Mouse (Mus musculus): Measurements from ENCODE around the gene Fam126b. TPM values are rescaled to one million over a fixed set of nuclear protein-coding genes. Genes with fewer than 3 reads are reported as not detected.
A peak's percentile ranks its signal among the peaks of the same experiment; 100 is the strongest.
"Not testable (repeated sequence)": the region's sequence is repeated elsewhere in the genome, so short reads cannot be mapped to it uniquely, and the experiment has no call there.

The Fam126b gene
- 5.7 and 7.0 TPM in 2 replicates for polyA plus RNA-seq (2016; fragmentation: Nextera tagmentation; extraction: Ambion mirVana)

DNA sequence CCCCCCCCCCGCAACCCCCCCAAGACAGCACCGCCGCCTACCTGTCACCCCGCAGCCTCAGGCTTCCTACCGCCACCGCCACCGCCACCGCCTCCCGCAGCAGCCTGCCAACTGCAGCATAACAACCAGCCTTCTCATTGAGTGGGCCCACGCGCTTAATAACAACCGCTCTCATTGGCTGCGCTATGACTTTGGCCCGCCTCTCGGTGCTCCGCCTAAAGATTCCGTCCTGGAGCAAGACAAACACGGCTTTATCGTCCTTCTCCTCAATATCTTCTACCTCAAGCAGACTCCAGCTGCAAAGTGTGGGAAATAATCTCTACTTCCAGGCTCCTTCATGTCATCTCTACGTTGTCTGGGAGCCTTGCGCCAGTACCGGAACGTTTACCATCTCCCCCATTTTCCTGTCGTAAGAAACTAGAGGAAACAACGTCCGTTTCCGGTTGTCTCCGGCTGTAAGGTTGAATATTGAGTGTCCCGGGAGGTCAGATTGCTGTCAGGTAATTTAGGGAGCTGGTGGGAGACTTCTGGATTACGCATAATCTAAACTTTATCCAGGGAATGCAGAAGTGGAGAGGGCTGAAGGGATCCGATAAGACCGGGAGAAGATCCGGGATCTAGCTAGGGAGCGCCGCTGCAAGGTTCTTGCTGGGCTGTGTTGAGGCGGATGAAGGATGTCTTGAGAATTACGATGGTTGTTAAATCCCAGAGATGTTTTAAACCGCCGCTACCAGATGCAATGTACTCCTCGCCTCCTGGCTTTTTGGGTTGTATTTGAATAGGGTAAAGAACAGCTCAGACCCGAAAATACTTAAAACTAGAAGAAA, at the start of gene Fam126b, which contains the start of gene Ndufb3:
Gene Fam126b, minus strand, starts transcription at position 153 of the 827 bp plus-strand sequence.
Gene Ndufb3, plus strand, starts transcription at position 214 of the 827 bp plus-strand sequence.
- Histone ChIP-seq H3K9me3 (no peaks in the 10 kb centered on the region), H3K27ac (peak within 1 kb of the TSS; percentile 96), H3K4me3 (peak within 1 kb of the TSS; percentile 96), H3K36me3 (peaks cover 11% of the 10 kb centered on the region), H3K4me1 (replicated peaks) (peaks cover 17% of the 10 kb centered on the region), H3K27me3 (ENCODE audit: insufficient read depth, poor library complexity, severe bottlenecking) (no peaks in the 10 kb centered on the region)
- WGBS, result under 1% methylated on average over 40 of the region's 41 CpGs
- DNase-seq (ENCODE audit: low spot score), result peak; percentile 90

DNA sequence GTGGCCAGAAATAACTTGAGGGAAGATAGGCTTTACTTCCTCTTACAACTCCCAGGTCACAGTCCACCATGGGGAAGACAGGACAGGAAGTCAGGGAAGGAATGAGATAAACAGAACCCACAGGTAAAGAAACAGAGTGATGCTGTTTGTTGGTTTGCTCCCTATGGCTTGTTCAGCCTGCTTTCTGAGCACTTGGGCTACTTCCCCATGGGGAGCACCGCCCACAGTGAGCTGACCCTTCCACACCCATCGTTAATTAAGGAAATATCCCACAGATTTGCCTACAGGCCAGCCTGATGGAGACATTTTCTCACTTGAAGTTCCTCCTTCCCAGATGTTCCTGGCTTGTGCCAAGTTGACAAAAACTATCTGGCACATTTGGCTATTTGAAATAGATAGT, 42.7 kb upstream of the Fam126b start:
- not testable (repeated sequence) for H3K9me3 ChIP-seq; H3K27ac ChIP-seq; H3K4me1 ChIP-seq (replicated peaks); H3K4me3 ChIP-seq; DNase-seq (ENCODE audit: low spot score); H3K36me3 ChIP-seq; H3K27me3 ChIP-seq (ENCODE audit: insufficient read depth, poor library complexity, severe bottlenecking)
- WGBS, result 95% methylated on average over 2 of the region's 2 CpGs

DNA sequence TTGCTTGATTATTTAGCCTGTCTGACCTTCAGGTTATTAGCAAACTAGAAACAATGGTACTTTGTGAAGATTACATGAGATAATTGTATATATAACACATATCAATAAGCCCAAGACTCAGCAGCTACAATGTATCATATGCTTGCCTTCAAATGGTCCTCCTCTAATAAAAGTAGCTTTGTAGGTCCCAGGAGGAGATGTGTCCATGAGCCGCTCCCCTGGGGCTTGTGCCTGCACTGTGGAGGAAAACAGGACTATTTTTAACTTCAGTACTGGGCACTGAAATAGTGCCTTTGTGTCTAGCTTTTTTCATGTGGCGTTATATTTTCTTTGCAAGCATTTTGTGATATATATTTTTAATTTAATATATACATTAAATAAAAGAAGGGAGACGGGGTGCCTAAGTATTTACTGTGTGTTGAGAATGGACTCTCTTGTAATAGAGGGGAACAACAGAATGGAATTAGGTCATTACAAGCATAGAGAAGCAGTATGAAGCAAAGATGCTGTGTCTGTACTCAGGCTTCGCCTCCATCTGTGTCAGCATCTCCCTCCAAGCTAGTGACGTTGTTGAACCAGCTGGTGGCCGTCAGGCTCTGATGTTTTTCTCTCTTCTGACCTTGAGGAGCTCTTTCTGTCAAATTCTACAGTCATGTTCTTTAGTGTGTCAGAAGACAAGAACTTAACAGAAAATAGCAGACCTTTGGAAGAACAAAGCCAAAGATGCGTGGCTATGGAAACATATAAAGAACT, 36.0 kb upstream of the Fam126b start:
- H3K27me3 ChIP-seq (ENCODE audit: insufficient read depth, poor library complexity, severe bottlenecking), result no peaks in the 10 kb centered on the region
- H3K36me3 ChIP-seq, result no peaks in the 10 kb centered on the region
- H3K4me1 ChIP-seq (replicated peaks), result no peaks in the 10 kb centered on the region
- no peak overlapping the region for H3K4me3 ChIP-seq
- WGBS, result 75% methylated on average over 7 of the region's 7 CpGs
- 0 out of 2 replicates have a peak, but pooled peaks cover 3% of the 10 kb centered on the region for H3K9me3 ChIP-seq
- DNase-seq (ENCODE audit: low spot score), result no peak
- H3K27ac ChIP-seq, result no peak overlapping the region

DNA sequence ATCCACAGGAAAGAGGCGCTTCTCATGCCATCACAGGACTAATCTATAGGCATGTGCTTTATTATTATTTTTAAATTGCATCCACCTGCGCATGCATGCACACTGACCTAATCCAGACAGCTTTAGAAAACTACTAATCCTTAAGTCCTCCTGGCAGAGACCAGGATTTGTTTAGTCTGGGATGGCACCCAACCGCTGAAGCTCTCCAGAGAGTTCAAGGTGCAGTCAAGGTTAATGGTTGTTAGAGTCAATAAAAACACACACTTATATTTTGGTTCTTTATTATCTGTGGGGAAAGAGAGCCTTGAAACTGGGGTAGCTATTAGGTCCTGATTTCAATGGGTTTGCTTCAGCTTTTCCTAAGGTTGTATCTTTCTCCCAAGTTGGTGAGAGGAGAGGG, 35.1 kb upstream of the Fam126b start:
- DNase-seq (ENCODE audit: low spot score), result no peak
- Histone ChIP-seq H3K9me3 (0 out of 2 replicates have a peak, but pooled peaks cover 3% of the 10 kb centered on the region), H3K27ac (no peak overlapping the region), H3K36me3 (no peaks in the 10 kb centered on the region), H3K4me1 (replicated peaks) (no peaks in the 10 kb centered on the region), H3K4me3 (no peak overlapping the region), H3K27me3 (ENCODE audit: insufficient read depth, poor library complexity, severe bottlenecking) (no peaks in the 10 kb centered on the region)
- 84% methylated on average over 3 of the region's 3 CpGs for WGBS

DNA sequence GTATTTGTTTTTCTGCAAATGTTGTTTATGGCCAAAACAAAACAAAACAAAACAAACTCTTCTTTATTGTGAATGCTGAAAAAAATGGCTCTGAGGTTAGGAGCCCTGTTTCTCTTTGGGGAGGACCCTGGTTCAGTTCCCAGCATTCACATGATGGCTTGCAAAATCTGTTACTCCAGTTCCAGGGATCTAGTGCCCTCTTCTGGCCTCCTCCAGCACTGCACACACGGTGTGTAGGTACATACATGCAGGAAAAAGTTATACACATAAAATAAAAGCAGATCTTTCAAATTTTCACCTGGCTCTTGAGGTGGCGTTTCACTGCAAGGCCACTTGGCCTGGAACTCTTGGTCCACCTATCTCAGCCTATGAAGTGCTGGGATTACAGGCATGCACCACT, 32.6 kb upstream of the Fam126b start:
- Histone ChIP-seq H3K27ac (no peak overlapping the region), H3K36me3 (no peaks in the 10 kb centered on the region), H3K27me3 (ENCODE audit: insufficient read depth, poor library complexity, severe bottlenecking) (no peaks in the 10 kb centered on the region), H3K9me3 (0 out of 2 replicates have a peak, but pooled peaks cover 3% of the 10 kb centered on the region), H3K4me3 (no peak overlapping the region), H3K4me1 (replicated peaks) (no peaks in the 10 kb centered on the region)
- no peak for DNase-seq (ENCODE audit: low spot score)
- 89% methylated on average over 2 of the region's 2 CpGs for WGBS

DNA sequence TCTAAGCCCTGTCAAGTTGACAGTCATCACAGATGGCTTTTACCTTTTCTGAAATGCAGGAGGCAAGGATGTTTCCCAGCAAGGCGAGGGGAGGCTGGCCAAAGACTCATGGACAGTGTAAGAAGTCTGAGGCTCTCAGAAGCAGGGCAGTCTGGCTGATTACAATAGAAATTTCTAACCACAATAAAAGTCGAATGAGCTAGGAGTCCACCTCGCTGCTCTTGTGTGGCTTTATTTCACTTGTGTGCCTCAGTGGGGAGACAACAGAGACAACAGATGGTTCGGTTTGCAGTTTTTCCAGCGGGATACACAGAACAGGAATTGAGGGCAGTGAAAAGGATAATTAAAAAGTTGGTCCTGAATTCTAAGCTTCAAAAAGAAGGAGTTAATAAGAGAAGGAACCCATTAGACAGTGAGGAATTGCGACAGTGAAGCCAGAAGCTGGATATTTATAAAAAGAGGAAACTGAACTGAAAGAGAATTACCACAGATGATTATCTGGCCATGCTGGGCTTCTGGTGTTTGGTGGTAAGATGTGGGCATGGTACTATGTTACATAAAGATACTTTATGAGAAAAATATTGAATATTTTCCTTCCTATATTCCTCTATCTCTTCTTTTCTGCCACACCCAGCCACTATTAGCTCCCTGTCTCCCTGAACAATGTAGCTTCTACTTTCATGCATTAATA, 32.0 kb upstream of the Fam126b start:
- 80% methylated on average over 6 of the region's 6 CpGs for WGBS
- no peak for DNase-seq (ENCODE audit: low spot score)

DNA sequence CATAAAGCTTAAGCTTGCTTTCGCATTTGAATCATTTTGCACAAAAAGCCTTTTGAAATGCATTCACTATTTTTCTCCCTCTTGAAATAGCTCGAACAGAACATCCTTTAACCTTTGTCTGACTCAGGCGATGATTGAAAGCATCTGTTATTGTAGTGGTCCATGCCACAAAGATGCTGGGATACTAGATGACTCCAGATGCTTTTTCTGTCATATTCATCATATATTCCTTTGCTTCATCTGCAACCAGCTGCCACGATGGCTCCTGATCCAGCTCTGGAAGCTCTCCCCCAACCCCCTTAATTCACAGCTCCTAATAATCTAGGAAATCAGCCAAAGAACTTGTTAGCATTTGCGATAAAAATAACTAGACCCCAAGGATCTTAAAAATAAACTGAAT, 31.0 kb upstream of the Fam126b start:
- Histone ChIP-seq H3K4me3 (no peak overlapping the region), H3K27me3 (ENCODE audit: insufficient read depth, poor library complexity, severe bottlenecking) (no peaks in the 10 kb centered on the region), H3K9me3 (0 out of 2 replicates have a peak, but pooled peaks cover 3% of the 10 kb centered on the region), H3K4me1 (replicated peaks) (no peaks in the 10 kb centered on the region), H3K36me3 (no peaks in the 10 kb centered on the region), H3K27ac (no peak overlapping the region)
- no peak for DNase-seq (ENCODE audit: low spot score)
- WGBS, result 67% methylated on average over 5 of the region's 5 CpGs

More for the DNA sequence above, 32.0 kb upstream of the Fam126b start:
- no peaks in the 10 kb centered on the region for H3K36me3 ChIP-seq
- H3K27me3 ChIP-seq (ENCODE audit: insufficient read depth, poor library complexity, severe bottlenecking), result no peaks in the 10 kb centered on the region
- no peak overlapping the region for H3K4me3 ChIP-seq
- H3K4me1 ChIP-seq (replicated peaks), result no peaks in the 10 kb centered on the region
- H3K9me3 ChIP-seq, result 0 out of 2 replicates have a peak, but pooled peaks cover 3% of the 10 kb centered on the region
- no peak overlapping the region for H3K27ac ChIP-seq

DNA sequence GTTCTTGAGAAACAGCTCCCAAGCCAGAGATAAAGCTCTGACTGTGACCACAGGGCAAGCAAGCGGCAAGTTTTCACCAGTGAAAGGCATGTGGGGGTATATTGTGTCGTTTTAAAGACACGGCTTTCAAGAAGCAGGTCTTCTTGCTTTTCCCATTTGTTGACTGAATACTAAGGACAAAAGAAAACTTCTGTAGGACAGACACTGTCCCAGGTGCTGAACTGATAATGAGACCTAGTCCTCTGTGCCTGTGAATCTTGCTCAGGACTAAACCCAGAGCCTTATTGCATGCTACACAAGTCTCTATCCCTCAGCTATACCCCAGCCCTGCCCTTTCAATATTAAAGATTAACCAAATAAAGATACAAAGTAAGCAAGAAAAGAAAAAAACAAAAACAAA, 30.1 kb upstream of the Fam126b start:
- Histone ChIP-seq H3K4me1 (replicated peaks) (no peaks in the 10 kb centered on the region), H3K4me3 (no peak overlapping the region), H3K27me3 (ENCODE audit: insufficient read depth, poor library complexity, severe bottlenecking) (no peaks in the 10 kb centered on the region), H3K9me3 (0 out of 2 replicates have a peak, but pooled peaks cover 3% of the 10 kb centered on the region), H3K36me3 (no peaks in the 10 kb centered on the region), H3K27ac (no peak overlapping the region)
- DNase-seq (ENCODE audit: low spot score), result no peak
- WGBS, result 69% methylated on average over 3 of the region's 3 CpGs

DNA sequence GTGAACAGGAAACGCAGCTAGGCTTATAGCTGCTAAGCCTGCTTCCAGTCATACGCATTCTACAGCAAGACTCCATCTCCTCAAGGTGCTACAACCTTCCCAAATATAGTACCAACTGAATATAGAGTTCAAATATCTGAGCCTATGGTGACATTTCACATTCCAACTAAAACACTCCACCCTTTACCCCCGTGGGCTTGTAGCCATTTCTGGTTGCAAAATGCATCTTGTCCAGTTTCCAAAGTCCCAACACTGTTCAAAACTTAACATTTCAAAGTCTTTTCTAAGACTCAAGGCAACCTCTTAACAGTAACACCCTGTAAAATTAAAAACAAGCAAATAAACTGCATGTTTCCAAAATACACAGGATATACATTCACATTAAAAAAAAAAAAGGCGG, 29.0 kb upstream of the Fam126b start:
- Histone ChIP-seq H3K4me1 (replicated peaks) (no peaks in the 10 kb centered on the region), H3K27me3 (ENCODE audit: insufficient read depth, poor library complexity, severe bottlenecking) (no peaks in the 10 kb centered on the region), H3K4me3 (no peak overlapping the region), H3K27ac (no peak overlapping the region), H3K9me3 (0 out of 2 replicates have a peak, but pooled peaks cover 3% of the 10 kb centered on the region), H3K36me3 (no peaks in the 10 kb centered on the region)
- 90% methylated on average over 4 of the region's 4 CpGs for WGBS
- no peak for DNase-seq (ENCODE audit: low spot score)

DNA sequence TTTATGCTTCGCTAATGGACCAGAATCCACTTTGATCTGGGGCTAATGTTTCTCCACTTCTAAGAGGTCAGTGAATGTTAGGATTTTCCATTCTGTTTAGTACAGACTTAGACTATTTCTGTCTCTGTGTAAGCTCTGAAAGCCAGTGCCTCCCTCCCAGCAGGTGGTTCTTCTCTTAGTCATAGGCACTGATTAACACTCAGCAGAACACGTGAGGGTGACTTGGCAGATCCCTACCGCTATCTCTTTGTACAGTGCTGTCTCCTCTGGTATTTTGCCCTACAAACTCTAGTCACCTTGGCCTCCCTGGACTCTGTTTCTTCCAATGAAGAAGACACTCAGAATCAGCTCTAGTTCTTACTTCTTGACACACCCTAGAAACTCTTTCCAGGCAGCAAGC, 28.3 kb upstream of the Fam126b start:
- 76% methylated on average over 3 of the region's 3 CpGs for WGBS
- Histone ChIP-seq H3K27ac (no peak overlapping the region), H3K9me3 (0 out of 2 replicates have a peak, but pooled peaks cover 3% of the 10 kb centered on the region), H3K4me1 (replicated peaks) (no peaks in the 10 kb centered on the region), H3K36me3 (no peaks in the 10 kb centered on the region), H3K27me3 (ENCODE audit: insufficient read depth, poor library complexity, severe bottlenecking) (no peaks in the 10 kb centered on the region), H3K4me3 (no peak overlapping the region)
- no peak for DNase-seq (ENCODE audit: low spot score)

DNA sequence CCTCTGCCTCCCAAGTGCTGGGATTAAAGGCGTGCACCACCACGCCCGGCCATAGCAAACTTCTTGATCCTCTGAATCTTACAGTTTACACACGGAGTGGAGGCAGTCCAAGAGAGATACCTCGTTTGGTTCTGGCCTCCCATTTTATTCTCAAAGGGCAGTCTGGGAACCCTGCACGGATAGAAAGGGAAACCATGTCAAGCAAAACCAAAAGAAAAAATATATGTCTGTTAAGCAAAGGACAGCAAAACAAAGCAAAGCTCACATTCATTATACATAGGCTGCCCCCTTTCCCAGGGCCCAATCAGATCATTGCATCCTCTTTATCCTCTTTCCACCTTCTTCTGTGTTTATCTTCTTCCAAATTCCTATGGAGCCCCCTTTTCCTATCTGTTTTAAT, 27.7 kb upstream of the Fam126b start:
- Histone ChIP-seq H3K36me3 (no peaks in the 10 kb centered on the region), H3K9me3 (0 out of 2 replicates have a peak, but pooled peaks cover under 1% of the 10 kb centered on the region), H3K4me1 (replicated peaks) (no peaks in the 10 kb centered on the region), H3K27ac (no peak overlapping the region), H3K27me3 (ENCODE audit: insufficient read depth, poor library complexity, severe bottlenecking) (no peaks in the 10 kb centered on the region), H3K4me3 (no peak overlapping the region)
- no peak for DNase-seq (ENCODE audit: low spot score)
- WGBS, result 84% methylated on average over 6 of the region's 6 CpGs

DNA sequence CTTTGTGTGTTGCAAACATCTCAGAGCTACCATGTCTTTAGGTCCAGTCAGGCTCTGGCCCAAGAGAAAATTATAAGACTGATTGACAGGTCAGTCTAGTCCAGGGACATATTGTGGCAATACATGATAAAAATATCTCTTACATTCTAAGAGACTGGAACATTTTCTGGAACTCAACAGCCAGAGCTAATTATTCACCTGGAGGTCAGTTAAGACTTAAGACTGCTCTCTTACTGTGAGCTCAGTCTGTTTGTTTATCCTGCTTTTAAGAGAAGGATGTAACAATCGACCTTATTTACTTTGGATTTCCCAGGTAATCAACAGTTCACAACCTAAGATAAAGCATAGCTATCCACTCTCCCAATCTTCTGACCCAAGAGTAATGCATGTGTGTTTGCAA, 24.5 kb upstream of the Fam126b start:
- H3K27me3 ChIP-seq (ENCODE audit: insufficient read depth, poor library complexity, severe bottlenecking), result no peaks in the 10 kb centered on the region
- no peak overlapping the region for H3K27ac ChIP-seq
- WGBS, result 51% methylated on average over 1 of the region's 1 CpGs
- H3K4me1 ChIP-seq (replicated peaks), result no peaks in the 10 kb centered on the region
- no peaks in the 10 kb centered on the region for H3K36me3 ChIP-seq
- DNase-seq (ENCODE audit: low spot score), result no peak
- no peak overlapping the region for H3K4me3 ChIP-seq
- peaks cover 10% of the 10 kb centered on the region; the same call in 1 of the 2 replicates for H3K9me3 ChIP-seq
